Mouse (Mus musculus): ENCODE data around the gene C2cd4c. TPM values are rescaled to one million over a fixed set of nuclear protein-coding genes. Genes with fewer than 3 reads are reported as not detected.

Gene C2cd4c
- polyA plus RNA-seq (2021), result not detected

- ChIA-PET CTCF (no interaction called here), POLR2A (interaction anchor here (1.1 kb wide), 1 partner anchor 64 kb away, joined by 5 read pairs; no protein-coding TSS in a partner anchor)
- DNase-seq (ENCODE audit: low read depth, low spot score) (no peak), ATAC-seq (no peak)
- TF ChIP-seq CTCF (IDR thresholded peaks at IDR 0.05), result no peak
- H3K27me3 ChIP-seq, result peaks cover 38% of the 10 kb centered on the region
- in situ Hi-C loops (cut with MboI; ENCODE audit: low pct_unique_long_range_greater_than_20kb), result no loop called here
Observed at GRCm38 (mm10) chr10:79613578-79614304, at the start of gene C2cd4c. C2cd4c (minus strand) TSS chr10:79614025.

- TF ChIP-seq CTCF (IDR thresholded peaks at IDR 0.05), result no peak
- DNase-seq (ENCODE audit: low read depth, low spot score) (no peak), ATAC-seq (no peak)
- H3K27me3 ChIP-seq, result no peaks in the 10 kb centered on the region
- in situ Hi-C loops (cut with MboI; ENCODE audit: low pct_unique_long_range_greater_than_20kb), result no loop called here
- ChIA-PET CTCF (no interaction called here), POLR2A (no interaction called here)
Observed at GRCm38 (mm10) chr10:79661861-79662260, 48.0 kb upstream of the C2cd4c start.

GRCm38 (mm10) chr10:79660298-79660697 lies 46.5 kb upstream of the C2cd4c start:
- no peak for TF ChIP-seq CTCF (IDR thresholded peaks at IDR 0.05)

DNA sequence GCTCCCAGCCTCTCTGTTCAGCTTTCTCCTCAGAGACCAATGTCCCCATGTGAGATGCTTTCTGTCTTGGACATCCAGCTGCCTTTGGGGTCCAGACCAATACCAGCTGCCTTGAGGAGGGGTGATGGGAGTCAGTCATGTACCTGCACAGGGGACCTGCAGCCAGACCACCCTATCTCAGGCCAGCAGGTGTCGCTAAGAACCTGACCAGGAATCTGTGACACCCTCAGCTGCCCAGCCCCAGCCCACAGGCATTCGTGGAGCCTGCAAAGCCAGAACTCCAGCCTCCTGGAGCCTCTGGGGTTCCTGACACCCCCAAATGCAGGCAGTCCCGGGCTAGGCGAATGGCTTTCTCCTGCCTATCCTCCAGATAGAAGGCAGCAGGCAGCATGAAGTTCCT lies 45.0 kb upstream of the C2cd4c start:
- in situ Hi-C loops (cut with MboI; ENCODE audit: low pct_unique_long_range_greater_than_20kb), result no loop called here
- TF ChIP-seq CTCF (IDR thresholded peaks at IDR 0.05), result no peak
- peaks cover 6% of the 10 kb centered on the region for H3K27me3 ChIP-seq
- ChIA-PET CTCF (interaction anchor here (1.1 kb wide), 1 partner anchor 9 kb away, joined by 3 read pairs; no protein-coding TSS in a partner anchor), POLR2A (no interaction called here)
- ATAC-seq (no peak), DNase-seq (ENCODE audit: low read depth, low spot score) (no peak)

More at GRCm38 (mm10) chr10:79660298-79660697, 46.5 kb upstream of the C2cd4c start:
- in situ Hi-C loops (cut with MboI; ENCODE audit: low pct_unique_long_range_greater_than_20kb), result no loop called here
- POLR2A ChIA-PET, result no interaction called here
- no peaks in the 10 kb centered on the region for H3K27me3 ChIP-seq
- DNase-seq (ENCODE audit: low read depth, low spot score) (no peak), ATAC-seq (no peak)
- CTCF ChIA-PET, result no interaction called here

GRCm38 (mm10) chr10:79654946-79655395 lies 41.1 kb upstream of the C2cd4c start:
- CTCF ChIA-PET, result interaction anchor here (1.5 kb wide), 1 partner anchor 60 kb away, joined by 3 read pairs; no protein-coding TSS in a partner anchor
- POLR2A ChIA-PET, result no interaction called here
- in situ Hi-C loops (cut with MboI; ENCODE audit: low pct_unique_long_range_greater_than_20kb), result no loop called here
- DNase-seq (ENCODE audit: low read depth, low spot score) (no peak), ATAC-seq (no peak)
- no peak for TF ChIP-seq CTCF (IDR thresholded peaks at IDR 0.05)
- H3K27me3 ChIP-seq, result peaks cover 21% of the 10 kb centered on the region

DNA sequence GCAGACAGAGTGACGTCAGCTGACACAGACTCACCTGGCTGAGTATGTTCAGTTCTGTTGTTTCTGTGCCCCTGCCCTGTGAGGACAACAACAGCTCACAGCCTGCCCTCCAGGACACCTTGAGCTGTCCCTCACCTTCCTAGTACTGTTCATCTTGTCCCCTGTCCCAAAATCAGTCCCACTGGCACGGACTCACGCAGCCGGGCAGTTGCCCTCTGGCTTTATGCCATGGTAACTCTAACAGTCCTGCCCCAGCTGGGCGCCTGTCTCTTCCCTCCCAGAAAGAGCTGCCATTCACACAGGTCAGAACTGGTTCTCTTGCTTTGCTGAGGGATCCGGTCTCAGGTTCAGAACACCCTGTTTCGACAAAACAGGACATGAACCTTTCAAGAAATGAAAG lies 39.0 kb upstream of the C2cd4c start:
- DNase-seq (ENCODE audit: low read depth, low spot score) (no peak), ATAC-seq (no peak)
- peaks cover 21% of the 10 kb centered on the region for H3K27me3 ChIP-seq
- CTCF ChIA-PET, result interaction anchor here (1.2 to 1.7 kb wide), 2 partner anchors 15 to 58 kb away, joined by 3 to 5 read pairs; no protein-coding TSS in a partner anchor
- no peak for TF ChIP-seq CTCF (IDR thresholded peaks at IDR 0.05)
- POLR2A ChIA-PET, result no interaction called here
- in situ Hi-C loops (cut with MboI; ENCODE audit: low pct_unique_long_range_greater_than_20kb), result no loop called here

DNA sequence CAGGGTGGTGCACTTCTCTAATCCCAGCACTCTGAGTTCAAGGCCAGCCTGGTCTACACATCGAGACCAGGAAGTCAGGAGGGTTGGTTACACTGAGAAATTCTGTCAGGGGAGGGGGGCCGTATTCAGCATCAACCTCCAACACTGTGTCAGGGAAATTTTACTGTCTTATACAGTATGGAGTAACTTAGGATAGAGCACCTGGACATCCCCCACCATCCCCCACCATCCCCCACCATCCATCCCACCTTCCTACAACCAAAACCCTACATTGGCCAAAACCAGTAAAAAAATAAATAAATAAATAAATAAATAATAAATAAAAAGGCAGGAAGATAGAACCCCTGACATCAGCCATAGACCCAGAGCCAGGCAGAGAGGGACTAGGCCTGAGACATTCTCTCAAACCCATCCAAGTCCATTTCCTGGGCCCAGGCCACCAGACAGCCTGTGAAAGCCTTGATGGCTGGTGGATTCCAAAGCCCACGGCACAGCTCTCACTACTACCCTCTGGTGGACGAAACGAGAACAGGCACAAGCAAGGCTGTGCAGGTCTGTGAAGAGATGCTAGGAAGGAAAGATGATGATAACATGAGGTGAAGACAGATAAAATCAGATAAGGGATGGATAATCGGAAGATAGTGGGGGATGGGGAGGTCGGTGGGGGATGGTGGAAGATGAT lies 35.4 kb upstream of the C2cd4c start:
- ChIA-PET CTCF (interaction anchor here (1.6 to 4.2 kb wide), 2 partner anchors 19 to 53 kb away, joined by 6 to 27 read pairs; partner anchors contain the start of gene Tpgs1), POLR2A (no interaction called here)
- peaks cover 32% of the 10 kb centered on the region for H3K27me3 ChIP-seq
- no peak for ATAC-seq
- DNase-seq (ENCODE audit: low read depth, low spot score), result no peak
- peak; percentile 85 for TF ChIP-seq CTCF (IDR thresholded peaks at IDR 0.05)
- in situ Hi-C loops (cut with MboI; ENCODE audit: low pct_unique_long_range_greater_than_20kb), result no loop called here

DNA sequence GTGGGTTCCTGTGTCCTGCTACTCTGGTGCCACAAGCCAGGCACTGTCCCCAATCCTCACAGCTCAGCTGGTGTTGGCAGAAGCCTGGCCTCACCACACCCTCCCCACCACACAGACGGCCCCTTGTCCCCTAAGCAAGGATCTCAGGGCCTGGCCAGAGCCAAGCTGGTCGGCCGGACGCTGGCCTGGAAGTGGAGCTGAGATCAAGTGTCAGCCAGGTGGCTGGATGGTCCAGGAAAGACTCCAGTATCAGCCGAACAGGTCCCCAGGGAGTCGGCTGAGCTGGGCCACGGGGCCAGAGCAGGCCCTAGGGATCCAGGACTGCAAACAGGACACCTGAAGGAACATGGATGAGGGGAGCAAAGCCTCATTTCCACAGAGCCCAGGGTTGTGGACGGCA lies 31.9 kb upstream of the C2cd4c start, which contains the start of gene Odf3l2:
Odf3l2 (minus strand) TSS at position 28 of the 400 bp plus-strand sequence.
- in situ Hi-C loops (cut with MboI; ENCODE audit: low pct_unique_long_range_greater_than_20kb), result no loop called here
- H3K27me3 ChIP-seq, result peaks cover 20% of the 10 kb centered on the region
- no peak for TF ChIP-seq CTCF (IDR thresholded peaks at IDR 0.05)
- no peak for DNase-seq (ENCODE audit: low read depth, low spot score)
- CTCF ChIA-PET, result interaction anchor here (1.3 kb wide), 1 partner anchor 51 kb away, joined by 3 read pairs; no protein-coding TSS in a partner anchor
- POLR2A ChIA-PET, result no interaction called here
- ATAC-seq, result no peak

DNA sequence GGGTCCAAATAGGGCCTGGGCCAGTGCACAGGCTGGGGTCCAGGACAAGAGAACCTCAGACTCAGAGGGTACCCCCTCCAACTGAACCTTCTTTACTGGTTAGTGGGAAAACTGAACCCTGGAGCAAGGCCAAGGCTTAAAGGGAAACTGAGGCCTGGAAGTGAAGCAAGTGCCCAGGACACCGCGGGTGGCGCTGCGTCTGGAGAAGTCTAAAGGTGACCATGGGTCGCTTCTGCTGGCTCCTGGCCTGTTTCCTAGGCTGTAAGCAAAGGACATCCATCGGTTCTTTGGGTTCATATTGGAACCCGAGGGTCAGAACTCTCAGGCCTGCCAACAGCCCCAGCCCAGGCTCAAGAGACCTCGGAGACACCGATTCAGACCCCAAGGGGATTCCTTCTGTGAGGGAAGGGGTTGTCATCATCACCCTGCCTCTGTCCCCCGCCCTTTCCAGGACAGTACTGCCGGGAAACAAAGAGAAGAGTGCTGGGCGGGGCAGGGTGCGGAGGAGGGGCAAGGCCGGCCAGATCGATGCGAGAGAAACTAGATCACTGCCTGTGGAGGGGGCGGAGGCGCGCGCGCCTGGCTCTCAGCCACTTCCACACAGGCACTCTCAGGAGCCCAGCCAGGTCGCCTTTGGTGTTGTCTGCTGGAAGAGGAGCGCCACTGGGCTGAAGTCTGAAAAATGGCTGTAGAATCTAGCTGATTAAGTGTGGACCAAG lies 24.8 kb upstream of the C2cd4c start:
- no peak for DNase-seq (ENCODE audit: low read depth, low spot score)
- TF ChIP-seq CTCF (IDR thresholded peaks at IDR 0.05), result no peak
- no peak for ATAC-seq
- in situ Hi-C loops (cut with MboI; ENCODE audit: low pct_unique_long_range_greater_than_20kb), result no loop called here
- POLR2A ChIA-PET, result no interaction called here
- CTCF ChIA-PET, result no interaction called here
- H3K27me3 ChIP-seq, result peaks cover 46% of the 10 kb centered on the region
